Comparison of ENCODE assay signal across 8 mouse cellular contexts in genomic region chr14:55854406-55855100, GRCm38 (mm10). TPM values are rescaled to one million over a fixed set of nuclear protein-coding genes. Genes with fewer than 3 reads are reported as not detected.
A peak's percentile ranks its signal among the peaks of the same experiment; 100 is the strongest.
DNase-seq lines count a peak whose midpoint lies in the region; ATAC-seq and TF ChIP-seq lines count a peak whose summit lies in the region.

No protein-coding gene starts in this region.

- H3K27me3 ChIP-seq in kidney, adult 2 months (replicated peaks; ENCODE audit: control insufficient read depth, insufficient read depth, low read length), result no peaks in the 10 kb centered on the region
- no peaks in the 10 kb centered on the region for H3K27me3 ChIP-seq in embryonic facial prominence, embryonic 11.5 days (ENCODE audit: control insufficient read depth, insufficient read depth, low read length)
- no peaks in the 10 kb centered on the region for H3K27me3 ChIP-seq in hindbrain, embryonic 16.5 days (replicated peaks; ENCODE audit: control insufficient read depth, insufficient read depth, low read length)
- H3K27me3 ChIP-seq in megakaryocyte, embryonic 14.5 days (replicated peaks), result peaks cover 62% of the 10 kb centered on the region

- 5% methylated on average over 9 of the region's 9 CpGs for WGBS in kidney, adult 2 months
- WGBS in embryonic facial prominence, embryonic 11.5 days, result 0% methylated on average over 9 of the region's 9 CpGs
- WGBS in hindbrain, embryonic 16.5 days, result 0% methylated on average over 9 of the region's 9 CpGs

- H3K4me3 ChIP-seq in kidney, adult 2 months (ENCODE audit: insufficient read depth, low read depth, low read length), result peak overlapping the region; percentile 70
- H3K4me3 ChIP-seq in embryonic facial prominence, embryonic 11.5 days (ENCODE audit: low read depth, low read length), result peak overlapping the region; percentile 67
- H3K4me3 ChIP-seq in hindbrain, embryonic 16.5 days (ENCODE audit: low read length), result peak overlapping the region; percentile 54
- peak overlapping the region; percentile 93 for H3K4me3 ChIP-seq in megakaryocyte, embryonic 14.5 days (replicated peaks)

- peak overlapping the region; percentile 79 for H3K4me2 ChIP-seq in embryonic facial prominence, embryonic 11.5 days (ENCODE audit: low read depth, low read length)
- H3K4me2 ChIP-seq in hindbrain, embryonic 16.5 days (ENCODE audit: low read length), result peak overlapping the region; percentile 74

- H3K27ac ChIP-seq in kidney, adult 2 months (ENCODE audit: insufficient read depth, low read depth, low read length), result peak overlapping the region; percentile 22
- peak overlapping the region; percentile 95 for H3K27ac ChIP-seq in embryonic facial prominence, embryonic 11.5 days (replicated peaks; ENCODE audit: low read depth, low read length)
- peak overlapping the region; percentile 84 for H3K27ac ChIP-seq in hindbrain, embryonic 16.5 days (ENCODE audit: low read depth, low read length)

- no peak for TF ChIP-seq POLR2A in kidney, adult 2 months (IDR thresholded peaks at IDR 0.05; ENCODE audit: low read depth, low read length)

- TF ChIP-seq CTCF in kidney, adult 2 months (conservative IDR thresholded peaks at IDR 0.05; ENCODE audit: insufficient read depth, insufficient read length, low read depth, low read length), result no peak

- no peaks in the 10 kb centered on the region for H3K36me3 ChIP-seq in kidney, adult 2 months (ENCODE audit: control insufficient read depth, insufficient read depth, low read length)
- no peaks in the 10 kb centered on the region for H3K36me3 ChIP-seq in embryonic facial prominence, embryonic 11.5 days (replicated peaks; ENCODE audit: control insufficient read depth, insufficient read depth, low read depth, low read length)
- H3K36me3 ChIP-seq in hindbrain, embryonic 16.5 days (ENCODE audit: control insufficient read depth, insufficient read depth, low read length), result no peaks in the 10 kb centered on the region
- no peaks in the 10 kb centered on the region for H3K36me3 ChIP-seq in megakaryocyte, embryonic 14.5 days (replicated peaks; ENCODE audit: low read length)

- peak; percentile 29 for DNase-seq in kidney, adult 2 months
- DNase-seq in kidney, adult 11 months, result no peak
- DNase-seq in embryonic facial prominence, embryonic 11.5 days (ENCODE audit: low spot score), result no peak
- DNase-seq in layer of hippocampus, postnatal 14 days (ENCODE audit: low spot score in 2 of 2), result no peak
- no peak for DNase-seq in left cerebral cortex, postnatal 25 days (ENCODE audit: low spot score in 2 of 2)

- H3K9me3 ChIP-seq in embryonic facial prominence, embryonic 11.5 days (replicated peaks; ENCODE audit: control insufficient read depth, low read length), result no peaks in the 10 kb centered on the region
- no peaks in the 10 kb centered on the region for H3K9me3 ChIP-seq in hindbrain, embryonic 16.5 days (ENCODE audit: control insufficient read depth, low read length)
- H3K9me3 ChIP-seq in megakaryocyte, embryonic 14.5 days, result no peaks in the 10 kb centered on the region

- H3K4me1 ChIP-seq in kidney, adult 2 months (ENCODE audit: control insufficient read depth, insufficient read depth, low read length), result peaks cover 8% of the 10 kb centered on the region; the same call in 1 of the 2 replicates
- peaks cover 14% of the 10 kb centered on the region for H3K4me1 ChIP-seq in embryonic facial prominence, embryonic 11.5 days (ENCODE audit: control insufficient read depth, insufficient read depth, low read length)
- H3K4me1 ChIP-seq in hindbrain, embryonic 16.5 days (ENCODE audit: control insufficient read depth, insufficient read depth, low read depth, low read length), result peaks cover 42% of the 10 kb centered on the region
- H3K4me1 ChIP-seq in megakaryocyte, embryonic 14.5 days, result peaks cover 43% of the 10 kb centered on the region

- intact Hi-C loops in left cerebral cortex, postnatal 25 days (cut with DNase I), result no loop called here

- 0 out of 2 replicates have a peak, but pooled peaks have one; percentile 10 for ATAC-seq in embryonic facial prominence, embryonic 11.5 days (replicated peaks; ENCODE audit: insufficient number of reproducible peaks, low FRiP score, low TSS enrichment, low read depth)
- ATAC-seq in hindbrain, embryonic 16.5 days, result peak; percentile 9; the same call in 1 of the 2 replicates
- ATAC-seq in activated CD4-positive, CD25-positive, alpha-beta regulatory T cell, adult 4 months, result no peak

- peak overlapping the region; percentile 83 for H3K9ac ChIP-seq in embryonic facial prominence, embryonic 11.5 days (replicated peaks; ENCODE audit: low read length)
- peak overlapping the region; percentile 84 for H3K9ac ChIP-seq in hindbrain, embryonic 16.5 days (ENCODE audit: low read depth, low read length)

RNA-seq across cellular contexts. Expression of gene Nynrin, which starts 0.7 kb away (rescaled TPM):
- polyA plus RNA-seq in kidney, adult 2 months (2012; rRNA removed), result 6.6 and 7.6 TPM in 2 replicates
- polyA plus RNA-seq in embryonic facial prominence, embryonic 11.5 days (2014; fragmentation: Nextera tagmentation; extraction: Ambion mirVana), result 13.6 and 19.4 TPM in 2 replicates
- 8.4 and 13.7 TPM in 2 replicates for polyA plus RNA-seq in hindbrain, embryonic 16.5 days (2015; fragmentation: Nextera tagmentation; extraction: Ambion mirVana)
- 0.61 and 1.4 TPM in 2 replicates for polyA plus RNA-seq in megakaryocyte, embryonic 14.5 days (2012; ENCODE audit: insufficient read depth, low replicate concordance)
- 10 to 100 TPM; 11.3 to 11.4 TPM for total RNA-seq in layer of hippocampus, postnatal 14 days (2021)
- total RNA-seq in left cerebral cortex, postnatal 25 days (2021), result 10 to 100 TPM in 1 of 2 experiments, 1 to 10 TPM in 1; 6.5 to 10.5 TPM
- under 1 TPM in 1 of 2 experiments, not detected in 1; 0.08 TPM for polyA plus RNA-seq in activated CD4-positive, CD25-positive, alpha-beta regulatory T cell, adult 4 months (2017; shearing (Covaris generic))

RNA-seq across cellular contexts. Expression of gene Cbln3, which starts 29.6 kb away (rescaled TPM):
- 0.08 and 0.13 TPM in 2 replicates for polyA plus RNA-seq in kidney, adult 2 months (2012; rRNA removed)
- polyA plus RNA-seq in embryonic facial prominence, embryonic 11.5 days (2014; fragmentation: Nextera tagmentation; extraction: Ambion mirVana), result 0.07 and 0.17 TPM in 2 replicates
- polyA plus RNA-seq in hindbrain, embryonic 16.5 days (2015; fragmentation: Nextera tagmentation; extraction: Ambion mirVana), result 0.35 and 0.56 TPM in 2 replicates
- polyA plus RNA-seq in megakaryocyte, embryonic 14.5 days (2012; ENCODE audit: insufficient read depth, low replicate concordance), result 1.2 TPM in 1 of 2 replicates, not detected in the other
- under 1 TPM; 0.38 to 0.69 TPM for total RNA-seq in layer of hippocampus, postnatal 14 days (2021)
- under 1 TPM; 0.14 to 0.25 TPM for total RNA-seq in left cerebral cortex, postnatal 25 days (2021)
- polyA plus RNA-seq in activated CD4-positive, CD25-positive, alpha-beta regulatory T cell, adult 4 months (2017; shearing (Covaris generic)), result under 1 TPM in 1 of 2 experiments, not detected in 1; 0.24 TPM

RNA-seq across cellular contexts. Expression of gene Khnyn, which starts 30.2 kb away (rescaled TPM):
- polyA plus RNA-seq in kidney, adult 2 months (2012; rRNA removed), result 11.1 and 11.9 TPM in 2 replicates
- polyA plus RNA-seq in embryonic facial prominence, embryonic 11.5 days (2014; fragmentation: Nextera tagmentation; extraction: Ambion mirVana), result 10.4 and 11.9 TPM in 2 replicates
- polyA plus RNA-seq in hindbrain, embryonic 16.5 days (2015; fragmentation: Nextera tagmentation; extraction: Ambion mirVana), result 9.1 and 11.4 TPM in 2 replicates
- polyA plus RNA-seq in megakaryocyte, embryonic 14.5 days (2012; ENCODE audit: insufficient read depth, low replicate concordance), result 7.3 and 10.5 TPM in 2 replicates
- total RNA-seq in layer of hippocampus, postnatal 14 days (2021), result 10 to 100 TPM; 11.5 to 11.9 TPM
- total RNA-seq in left cerebral cortex, postnatal 25 days (2021), result 10 to 100 TPM; 10.1 to 10.7 TPM
- 10 to 100 TPM in 1 of 2 experiments, 1 to 10 TPM in 1; 9.9 to 11.6 TPM for polyA plus RNA-seq in activated CD4-positive, CD25-positive, alpha-beta regulatory T cell, adult 4 months (2017; shearing (Covaris generic))

RNA-seq across cellular contexts. Expression of gene Nfatc4, which starts 31.6 kb away (rescaled TPM):
- 4.3 and 5.0 TPM in 2 replicates for polyA plus RNA-seq in kidney, adult 2 months (2012; rRNA removed)
- polyA plus RNA-seq in embryonic facial prominence, embryonic 11.5 days (2014; fragmentation: Nextera tagmentation; extraction: Ambion mirVana), result 53.7 and 61.6 TPM in 2 replicates
- 6.5 and 11.9 TPM in 2 replicates for polyA plus RNA-seq in hindbrain, embryonic 16.5 days (2015; fragmentation: Nextera tagmentation; extraction: Ambion mirVana)
- polyA plus RNA-seq in megakaryocyte, embryonic 14.5 days (2012; ENCODE audit: insufficient read depth, low replicate concordance), result 0.08 TPM in 1 of 2 replicates, not detected in the other
- total RNA-seq in layer of hippocampus, postnatal 14 days (2021), result 1 to 10 TPM; 3.5 to 4.0 TPM
- total RNA-seq in left cerebral cortex, postnatal 25 days (2021), result 1 to 10 TPM; 1.3 to 2.6 TPM
- polyA plus RNA-seq in activated CD4-positive, CD25-positive, alpha-beta regulatory T cell, adult 4 months (2017; shearing (Covaris generic)), result not detected

RNA-seq across cellular contexts. Expression of gene Sdr39u1, which starts 45.5 kb away (rescaled TPM):
- polyA plus RNA-seq in kidney, adult 2 months (2012; rRNA removed), result 132 and 133 TPM in 2 replicates
- polyA plus RNA-seq in embryonic facial prominence, embryonic 11.5 days (2014; fragmentation: Nextera tagmentation; extraction: Ambion mirVana), result 55.7 and 59.4 TPM in 2 replicates
- polyA plus RNA-seq in hindbrain, embryonic 16.5 days (2015; fragmentation: Nextera tagmentation; extraction: Ambion mirVana), result 163 and 175 TPM in 2 replicates
- polyA plus RNA-seq in megakaryocyte, embryonic 14.5 days (2012; ENCODE audit: insufficient read depth, low replicate concordance), result 6.6 TPM in 1 of 2 replicates, not detected in the other
- total RNA-seq in layer of hippocampus, postnatal 14 days (2021), result 10 to 100 TPM; 73.9 to 76.0 TPM
- 10 to 100 TPM; 96.3 to 96.9 TPM for total RNA-seq in left cerebral cortex, postnatal 25 days (2021)
- polyA plus RNA-seq in activated CD4-positive, CD25-positive, alpha-beta regulatory T cell, adult 4 months (2017; shearing (Covaris generic)), result 10 to 100 TPM; 66.2 to 86.2 TPM

Comparison
In these comparisons a context has a peak if more than half of its experiments do, and no peak if none do; other contexts are left out.
1. H3K27ac ChIP-seq: peak in every context shown above with its lines; median percentile 95 in embryonic facial prominence, embryonic 11.5 days; 84 in hindbrain, embryonic 16.5 days; 22 in kidney, adult 2 months.